Mouse (Mus musculus) intestine, postnatal 0 days (tissue): ENCODE results near the gene Spic. TPM values are rescaled to one million over a fixed set of nuclear protein-coding genes. Genes with fewer than 3 reads are reported as not detected.
A peak's percentile ranks its signal among the peaks of the same experiment; 100 is the strongest.
"Not testable (repeated sequence)": the region's sequence is repeated elsewhere in the genome, so short reads cannot be mapped to it uniquely, and the experiment has no call there.

Experiments
- ATAC-seq: fragments of 200-750 bp; cut with Nextera tagmentation; 2 replicates; pipeline ENCODE4 v1.8.0; 2017; ENCODE audit warnings: mild to moderate bottlenecking, moderate TSS enrichment, moderate library complexity
- H3K27ac ChIP-seq: fragments of 300-500 bp; sonication (generic); 2 replicates; pipeline ENCODE4 v1.5.1; 2014; ENCODE audit warnings: mild to moderate bottlenecking, low read depth, low read length, moderate library complexity
- H3K27me3 ChIP-seq: fragments of 300-500 bp; sonication (generic); replicated peaks from 2 replicates; pipeline ENCODE4 v1.6.1; 2014; ENCODE audit warnings: low read length, mixed read lengths; ENCODE audit not compliant: control insufficient read depth, insufficient read depth
- H3K36me3 ChIP-seq: fragments of 300-500 bp; sonication (generic); 2 replicates; pipeline ENCODE4 v1.6.1; 2014; ENCODE audit warnings: mild to moderate bottlenecking, moderate library complexity; ENCODE audit not compliant: control insufficient read depth, insufficient read depth
- H3K4me1 ChIP-seq: fragments of 300-500 bp; sonication (generic); replicated peaks from 2 replicates; pipeline ENCODE4 v1.6.1; 2014; ENCODE audit warnings: antibody characterized with exemption, low read length, mixed read lengths; ENCODE audit not compliant: control insufficient read depth, insufficient read depth
- H3K4me2 ChIP-seq: fragments of 300-500 bp; sonication (generic); replicated peaks from 2 replicates; pipeline ENCODE4 v1.6.1; 2014; ENCODE audit warnings: low read depth, mild to moderate bottlenecking, moderate library complexity
- H3K4me3 ChIP-seq: fragments of 300-500 bp; sonication (generic); 2 replicates; pipeline ENCODE4 v1.5.1; 2014; ENCODE audit warnings: low read depth, low read length
- H3K9ac ChIP-seq: fragments of 300-500 bp; sonication (generic); 2 replicates; pipeline ENCODE4 v1.6.1; 2014; ENCODE audit warnings: mild to moderate bottlenecking, low read depth, low read length
- H3K9me3 ChIP-seq: fragments of 300-500 bp; sonication (generic); 2 replicates; pipeline ENCODE4 v1.6.1; 2016; ENCODE audit warnings: mixed run types; ENCODE audit not compliant: control insufficient read depth
- CTCF ChIP-seq: sonication (generic); IDR thresholded peaks from 2 replicates; pipeline ENCODE4 v1.5.1; 2016; ENCODE audit warnings: low read depth, mild to moderate bottlenecking, control low read depth, antibody characterized with exemption, moderate library complexity
- WGBS: fragments of 180-500 bp; shearing (Covaris S2); extraction: QIAGEN DNeasy Blood & Tissue Kit; methylation state at CpG from one replicate; pipeline ENCODE4 v1.1.7; 2014; 5-methylcytosine and 5-hydroxymethylcytosine counted together
- polyA plus RNA-seq: library from polyadenylated mRNA; unstranded; fragments of >200 nt; fragmentation: Nextera tagmentation; extraction: Ambion mirVana; gene quantifications from 2 replicates; pipeline ENCODE4 v1.2.1, GENCODE M21; 2015

Gene Spic
- polyA plus RNA-seq, 1 experiment from 2014 or later: 0.20 TPM

DNA sequence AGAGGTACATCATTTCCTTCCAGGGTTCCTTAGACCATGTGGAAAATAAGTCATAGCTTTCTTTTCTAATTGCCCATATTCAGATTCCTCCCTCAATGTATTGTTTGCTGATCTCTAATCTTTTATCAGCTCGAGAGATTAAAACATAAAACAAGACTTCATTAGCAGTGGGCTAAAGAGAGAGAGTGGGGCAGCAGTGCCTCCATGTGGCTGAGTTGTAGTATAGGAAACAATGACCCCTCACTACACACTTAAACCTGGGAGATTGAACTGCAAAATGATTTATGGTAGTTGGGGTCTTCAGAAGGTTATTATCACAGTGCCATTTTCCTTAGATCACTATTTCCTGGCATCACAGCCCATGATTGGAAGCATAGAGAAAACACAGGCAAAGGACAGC, 15.1 kb downstream of the Spic start:
- Histone ChIP-seq H3K27me3 (no peaks in the 10 kb centered on the region), H3K9ac (no peak overlapping the region), H3K4me3 (no peak overlapping the region), H3K9me3 (no peaks in the 10 kb centered on the region), H3K27ac (no peak overlapping the region), H3K36me3 (no peaks in the 10 kb centered on the region), H3K4me2 (no peak overlapping the region), H3K4me1 (no peaks in the 10 kb centered on the region)
- 18% methylated on average over 1 of the region's 1 CpGs for WGBS
- peak; percentile 86 for TF ChIP-seq CTCF
- no peak for ATAC-seq

DNA sequence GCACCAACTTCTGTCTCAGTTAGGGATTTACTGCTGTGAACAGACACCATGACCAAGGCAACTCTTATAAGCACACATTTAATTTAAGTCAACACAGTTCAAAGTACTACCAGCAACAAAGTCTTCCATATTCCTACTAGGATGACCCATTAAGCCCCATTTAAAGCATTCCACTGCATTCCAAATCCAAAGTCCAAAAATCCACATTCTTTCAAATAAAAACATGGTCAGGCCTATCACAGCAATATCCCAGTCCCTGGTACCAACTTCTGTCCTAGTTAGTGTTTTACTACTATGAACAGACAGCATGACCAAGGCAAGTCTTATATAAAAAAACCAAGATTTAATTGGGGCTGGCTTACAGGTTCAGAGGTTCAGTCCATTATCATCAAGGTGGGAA, 21.0 kb downstream of the Spic start:
- not testable (repeated sequence) for H3K9ac ChIP-seq, H3K4me2 ChIP-seq, H3K4me3 ChIP-seq, H3K27me3 ChIP-seq, ATAC-seq, H3K27ac ChIP-seq, H3K4me1 ChIP-seq, H3K9me3 ChIP-seq, H3K36me3 ChIP-seq

DNA sequence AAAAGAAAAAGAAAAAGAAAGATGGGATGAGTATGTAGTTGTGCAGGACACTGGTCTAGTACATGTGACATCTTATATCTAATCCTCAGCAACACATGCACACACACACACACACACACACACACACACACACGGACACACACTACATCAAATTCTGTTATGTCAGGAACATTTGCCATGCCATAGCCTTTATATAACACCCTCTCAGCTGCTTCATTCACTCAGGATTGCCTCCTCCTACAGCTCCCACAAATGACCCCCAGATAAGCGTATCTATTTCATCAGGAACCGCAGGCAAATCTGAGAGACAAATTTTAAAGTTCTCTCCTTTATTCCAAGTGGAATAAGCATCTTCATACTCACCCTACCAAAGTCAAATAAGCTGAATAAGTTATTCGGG, 25.9 kb downstream of the Spic start:
- Histone ChIP-seq H3K27me3 (no peaks in the 10 kb centered on the region), H3K27ac (no peak overlapping the region), H3K4me2 (no peak overlapping the region), H3K4me3 (no peak overlapping the region), H3K9me3 (no peaks in the 10 kb centered on the region), H3K9ac (no peak overlapping the region), H3K4me1 (no peaks in the 10 kb centered on the region), H3K36me3 (no peaks in the 10 kb centered on the region)
- WGBS: 88% methylated on average over 4 of the region's 4 CpGs
- TF ChIP-seq CTCF: no peak
- ATAC-seq: no peak

DNA sequence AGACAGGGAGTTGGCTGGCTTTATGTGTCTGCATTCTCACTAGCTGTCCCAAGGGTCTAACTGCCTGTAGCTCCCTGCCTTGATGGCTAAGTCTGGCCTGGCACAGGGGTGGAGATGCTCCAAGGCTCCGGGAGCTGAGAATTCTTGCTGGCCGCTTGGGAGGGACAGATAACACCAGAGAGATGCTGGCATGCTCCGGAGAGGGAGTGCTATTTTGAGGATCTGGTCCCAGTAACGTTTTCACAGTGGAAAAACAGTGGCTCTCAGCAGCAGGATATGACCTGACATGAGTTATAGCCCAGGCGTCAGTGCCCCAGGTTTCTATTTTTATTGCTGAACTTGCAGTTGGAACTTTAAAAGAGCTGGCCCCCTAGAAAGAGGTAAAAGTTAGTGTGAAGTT, 39.4 kb downstream of the Spic start:
- Histone ChIP-seq H3K27ac (no peak overlapping the region), H3K4me3 (no peak overlapping the region), H3K36me3 (no peaks in the 10 kb centered on the region), H3K9ac (no peak overlapping the region), H3K4me1 (no peaks in the 10 kb centered on the region), H3K4me2 (no peak overlapping the region), H3K9me3 (no peaks in the 10 kb centered on the region), H3K27me3 (no peaks in the 10 kb centered on the region)
- WGBS: 52% methylated on average over 5 of the region's 5 CpGs
- no peak for ATAC-seq
- no peak for TF ChIP-seq CTCF

DNA sequence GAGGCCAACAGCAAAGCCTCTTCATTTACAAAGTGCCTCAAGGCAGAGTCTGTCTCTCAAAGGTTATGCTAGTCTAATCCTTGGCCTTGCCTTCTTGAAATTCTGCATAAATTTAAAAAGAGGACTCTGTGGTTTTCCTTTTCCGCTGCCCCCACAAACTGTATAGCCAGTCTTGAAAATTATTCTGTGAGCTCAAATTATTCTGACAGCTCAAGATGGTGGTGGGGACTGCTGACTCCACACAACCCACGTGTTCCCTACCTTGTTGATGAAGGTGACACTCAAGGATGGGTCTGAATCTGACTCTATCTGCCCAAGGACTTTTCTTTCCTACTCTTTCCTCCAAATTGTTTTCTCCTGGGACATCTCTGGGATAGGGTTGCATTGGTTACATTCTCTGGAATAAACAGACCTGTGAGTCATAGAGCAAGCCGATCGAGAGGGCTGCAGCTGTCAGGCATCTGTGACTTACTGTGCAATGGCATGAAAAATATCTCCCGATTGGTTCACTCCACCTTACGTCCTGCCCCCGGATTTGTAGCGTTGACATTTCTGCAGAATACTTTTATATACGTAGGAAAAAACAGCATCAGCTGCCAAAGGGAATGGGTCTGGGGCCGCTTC, 53.4 kb downstream of the Spic start:
- Histone ChIP-seq H3K27me3 (no peaks in the 10 kb centered on the region), H3K9me3 (no peaks in the 10 kb centered on the region), H3K4me3 (no peak overlapping the region), H3K36me3 (no peaks in the 10 kb centered on the region), H3K4me1 (no peaks in the 10 kb centered on the region), H3K9ac (no peak overlapping the region), H3K4me2 (no peak overlapping the region), H3K27ac (no peak overlapping the region)
- no peak for TF ChIP-seq CTCF
- no peak for ATAC-seq
- 71% methylated on average over 10 of the region's 10 CpGs for WGBS

DNA sequence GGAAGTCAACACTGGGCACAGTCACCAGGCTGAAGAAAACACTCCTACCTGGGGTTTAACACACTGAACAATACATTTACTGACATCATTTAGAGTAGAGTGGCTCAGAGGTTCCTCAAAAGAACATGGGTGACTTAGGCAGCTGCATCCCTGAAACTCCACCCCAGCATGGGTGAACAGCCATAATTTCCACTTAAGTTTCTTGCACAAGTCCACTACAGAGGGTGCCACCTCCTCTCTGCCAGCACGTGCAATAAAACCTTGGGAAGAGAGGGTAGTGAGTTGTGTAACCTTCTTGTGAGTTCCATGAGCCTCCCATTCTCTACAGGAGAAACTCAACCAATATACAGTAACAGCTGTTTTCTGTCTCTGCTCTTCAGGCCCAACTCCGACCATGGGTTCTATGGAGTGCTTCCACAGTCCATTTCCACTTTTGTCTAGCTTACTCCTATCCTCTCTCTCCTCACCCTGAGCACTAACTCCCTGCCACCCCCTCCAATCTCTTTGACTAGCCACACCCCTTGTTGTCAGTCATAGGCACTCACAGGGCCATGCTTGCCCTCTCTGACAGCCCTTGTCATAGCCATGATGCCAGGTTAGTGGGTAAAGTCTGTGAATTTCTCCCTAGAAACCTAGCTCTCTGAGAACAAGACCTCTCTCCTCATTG, 54.0 kb downstream of the Spic start:
- no peaks in the 10 kb centered on the region for H3K36me3 ChIP-seq
- H3K9me3 ChIP-seq: no peaks in the 10 kb centered on the region
- 60% methylated on average over 2 of the region's 2 CpGs for WGBS
- H3K4me2 ChIP-seq: no peak overlapping the region
- H3K27ac ChIP-seq: no peak overlapping the region
- H3K9ac ChIP-seq: no peak overlapping the region
- ATAC-seq: no peak
- H3K4me1 ChIP-seq: no peaks in the 10 kb centered on the region
- no peak overlapping the region for H3K4me3 ChIP-seq
- no peak for TF ChIP-seq CTCF
- no peaks in the 10 kb centered on the region for H3K27me3 ChIP-seq
